Mouse (Mus musculus) kidney, postnatal 10 days (tissue): ENCODE measurements at regions not wholly inside any gene's neighbourhood (a gene's known extent, or its start where the extent isn't known, plus 50 kb on each side); places are given as distances from the start of the nearest gene placed in this dataset.
"Not testable (repeated sequence)": the region's sequence is repeated elsewhere in the genome, so short reads cannot be mapped to it uniquely, and the experiment has no call there.

ENCODE experiments used
- DNase-seq: peaks from one replicate; pipeline ENCODE4 v3.0.0; 2021; ENCODE audit warnings: mixed read lengths

DNA sequence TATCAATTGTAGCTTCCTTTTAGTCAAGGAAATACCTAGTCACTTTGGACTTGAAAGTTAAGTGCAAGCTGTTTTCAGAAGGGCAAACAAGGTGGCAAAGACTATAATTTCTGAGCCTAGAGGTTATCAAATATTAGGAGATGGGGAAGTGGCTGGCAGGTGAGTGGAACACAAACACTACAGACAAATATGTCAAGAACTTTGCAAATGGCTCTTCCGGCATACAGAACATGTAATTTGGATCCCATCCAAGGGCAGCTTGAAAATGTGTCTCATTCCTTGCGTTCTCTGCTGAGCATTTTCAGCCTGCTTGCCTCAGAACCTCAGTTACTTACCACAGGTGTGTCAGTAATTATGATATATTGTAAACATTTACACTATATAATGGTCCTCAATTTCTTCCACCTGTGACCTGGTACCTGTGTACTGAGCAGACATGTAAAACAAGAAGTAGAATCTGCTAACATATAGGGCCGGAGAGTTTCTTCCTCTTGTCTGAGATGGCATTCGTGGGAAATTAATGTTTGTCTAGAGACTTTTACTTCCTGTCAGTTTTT lies 1346.3 kb upstream of the Got2 start:
- DNase-seq, result no peak

DNA sequence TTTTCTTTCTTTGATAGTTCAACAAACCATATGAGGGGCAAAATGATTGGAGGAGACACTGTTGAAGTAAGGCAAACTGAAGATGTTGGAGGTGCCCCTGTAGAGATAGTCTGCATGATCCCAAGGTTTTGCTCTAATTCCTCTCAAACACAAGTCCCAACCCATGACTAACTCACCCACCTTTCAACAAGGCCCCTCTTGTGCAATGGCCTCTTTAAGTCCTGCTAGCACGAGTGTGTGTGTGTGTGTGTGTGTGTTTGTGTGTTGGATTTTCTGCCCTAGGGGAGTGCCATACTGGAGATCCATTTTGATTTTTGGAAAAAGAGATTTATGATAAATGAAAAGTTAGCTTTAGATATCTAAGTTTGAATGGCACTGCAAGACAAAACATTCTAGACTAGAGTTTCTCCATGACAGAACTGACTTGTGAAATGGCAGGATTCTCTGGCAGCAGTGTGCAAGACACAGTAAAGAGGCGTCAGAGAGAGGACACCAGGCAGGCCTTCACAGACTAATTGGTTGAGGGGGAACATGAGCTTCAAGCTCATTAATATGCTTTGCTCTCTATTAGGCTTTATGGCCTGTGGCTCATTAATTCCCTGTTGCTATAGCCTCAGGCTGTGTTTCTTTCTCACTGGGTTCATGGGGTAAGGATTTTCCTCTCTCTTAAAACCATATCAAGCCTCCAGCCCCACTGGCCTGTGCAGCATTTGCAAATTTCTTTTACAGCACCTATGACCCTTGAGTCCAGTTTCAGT lies 1344.5 kb upstream of the Got2 start:
- no peak for DNase-seq

DNA sequence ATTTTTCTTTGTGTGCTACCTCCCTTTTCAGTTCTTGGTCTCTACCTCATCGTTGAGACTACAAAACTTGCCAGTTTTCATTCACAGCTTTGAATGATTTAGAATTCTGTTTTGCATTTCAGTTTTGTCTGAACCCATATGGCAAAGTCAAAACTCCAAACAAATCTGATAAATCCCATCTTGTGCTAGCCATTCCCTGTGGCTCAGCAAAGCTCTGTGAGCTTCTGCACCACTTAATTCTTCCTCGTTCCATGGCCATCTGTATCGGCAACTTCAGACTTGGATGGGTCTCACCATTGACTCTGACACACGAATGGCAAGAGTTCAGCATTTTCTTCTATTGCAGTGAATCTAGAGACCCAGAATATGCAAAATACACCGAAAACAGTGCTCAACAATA lies 1343.3 kb upstream of the Got2 start:
- no peak for DNase-seq

DNA sequence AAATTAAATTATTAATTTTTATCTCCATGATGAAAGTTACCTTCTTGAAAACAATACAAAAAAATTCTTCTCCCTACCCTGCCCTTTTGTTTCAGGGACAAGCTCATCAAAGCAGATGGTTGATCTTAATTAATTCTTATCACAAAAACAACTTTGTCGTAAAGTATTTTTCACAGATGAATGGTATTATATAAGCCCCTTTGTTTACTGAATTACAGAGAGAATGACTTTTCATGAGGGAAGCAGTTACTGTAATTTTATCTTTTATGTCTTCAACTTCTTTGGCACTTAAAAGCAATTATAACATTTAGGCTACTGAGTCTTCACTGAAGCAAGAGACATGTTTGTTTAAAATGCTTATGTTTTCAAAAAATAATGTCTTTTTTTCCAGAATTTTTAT lies 1303.5 kb upstream of the Got2 start:
- no peak for DNase-seq

DNA sequence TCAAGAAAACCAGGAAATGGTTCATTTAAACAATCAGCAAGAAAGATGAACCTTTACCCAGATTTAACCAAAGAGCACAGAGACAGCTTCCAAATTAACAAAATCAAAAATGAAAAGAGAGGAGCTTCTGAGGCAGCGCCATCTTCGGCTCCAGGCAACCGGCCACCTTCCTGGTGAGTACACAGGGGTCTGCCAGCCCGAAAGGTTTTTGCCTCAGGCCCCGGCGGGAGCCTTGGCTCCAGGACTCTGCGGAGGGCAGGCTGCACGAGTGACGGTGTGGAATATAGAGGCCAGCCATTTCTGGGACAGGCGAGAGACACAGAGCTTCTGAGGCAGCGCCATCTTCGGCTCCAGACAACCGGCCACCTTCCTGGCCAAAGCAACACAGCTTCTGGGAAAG lies 1295.5 kb upstream of the Got2 start:
- DNase-seq, result not testable (repeated sequence)

DNA sequence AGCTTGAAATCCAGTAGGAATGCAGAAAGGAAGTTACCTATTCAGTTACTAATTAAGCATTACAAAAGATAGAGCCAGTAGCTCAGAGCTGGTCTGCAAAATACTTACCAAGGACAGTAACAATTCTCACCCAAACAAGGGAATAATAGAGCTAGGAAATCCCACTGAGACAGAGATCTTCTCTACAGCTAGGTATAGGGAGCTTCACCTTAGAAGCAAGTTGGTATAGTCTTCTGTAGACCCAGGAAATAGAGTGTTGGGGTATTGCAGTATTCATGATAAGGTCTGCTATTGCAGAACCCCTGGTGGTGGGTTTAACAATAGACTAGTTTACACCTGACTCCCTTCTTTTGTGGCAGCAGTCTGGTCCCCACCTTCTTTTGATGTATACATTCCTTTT lies 1294.1 kb upstream of the Got2 start:
- not testable (repeated sequence) for DNase-seq
